Mouse (Mus musculus): Measurements from ENCODE around the gene Taz.

The Taz gene

DNA sequence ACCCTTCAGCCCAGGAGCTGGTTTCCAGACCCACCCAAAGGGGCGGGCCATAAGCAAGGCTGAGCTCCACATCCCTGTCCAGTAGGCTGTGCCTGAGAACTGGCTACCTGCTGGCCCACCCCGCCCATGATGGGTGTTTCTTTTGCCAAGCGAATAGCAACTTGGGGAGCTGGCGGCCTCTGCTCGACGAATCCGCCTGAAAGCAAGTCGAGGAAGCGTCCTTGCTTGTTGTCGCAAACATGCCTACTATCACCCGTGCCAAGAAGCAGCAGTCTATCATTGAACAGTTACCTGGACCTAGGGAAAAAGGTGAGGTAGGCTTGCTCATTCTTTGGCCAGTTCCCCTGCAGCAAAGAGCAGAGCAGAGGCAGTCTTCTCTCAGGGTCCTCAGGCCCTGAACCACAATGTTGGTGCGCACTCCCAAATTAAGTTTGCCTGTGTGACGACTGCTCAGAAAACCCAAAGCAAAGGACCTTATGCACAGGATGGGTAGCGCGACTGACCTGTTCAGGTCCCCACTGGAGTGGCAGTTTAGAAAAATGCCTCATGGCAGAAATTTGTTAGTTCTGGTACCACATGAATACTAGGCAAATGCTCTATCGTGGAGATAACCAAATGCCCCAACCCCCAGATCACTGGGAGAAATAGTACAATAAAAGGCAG is at the start of gene Taz, which contains the start of gene Dnase1l1:
TSS of gene Taz (plus strand) at position 181 of the 663 bp plus-strand sequence.
TSS of gene Dnase1l1 (minus strand) at position 606 of the 663 bp plus-strand sequence.
- H3K36me3 ChIP-seq (ENCODE audit: control insufficient read depth, insufficient read depth, low read length, poor library complexity, severe bottlenecking) = no peaks in the 10 kb centered on the region
- DNase-seq (ENCODE audit: low read depth, low spot score) = peak; percentile 65

GRCm38 (mm10) chrX:74233196-74233595 is 48.5 kb upstream of the Taz start:
- Histone ChIP-seq H3K27me3 (ENCODE audit: control insufficient read depth, insufficient read depth, low read length, poor library complexity, severe bottlenecking) (no peaks in the 10 kb centered on the region), H3K36me3 (ENCODE audit: control insufficient read depth, insufficient read depth, low read length, poor library complexity, severe bottlenecking) (peaks cover 17% of the 10 kb centered on the region)
- no peak for DNase-seq (ENCODE audit: low read depth, low spot score)

More for the DNA sequence above, at the start of gene Taz, which contains the start of gene Dnase1l1:
- no peaks in the 10 kb centered on the region for H3K27me3 ChIP-seq (ENCODE audit: control insufficient read depth, insufficient read depth, low read length, poor library complexity, severe bottlenecking)

DNA sequence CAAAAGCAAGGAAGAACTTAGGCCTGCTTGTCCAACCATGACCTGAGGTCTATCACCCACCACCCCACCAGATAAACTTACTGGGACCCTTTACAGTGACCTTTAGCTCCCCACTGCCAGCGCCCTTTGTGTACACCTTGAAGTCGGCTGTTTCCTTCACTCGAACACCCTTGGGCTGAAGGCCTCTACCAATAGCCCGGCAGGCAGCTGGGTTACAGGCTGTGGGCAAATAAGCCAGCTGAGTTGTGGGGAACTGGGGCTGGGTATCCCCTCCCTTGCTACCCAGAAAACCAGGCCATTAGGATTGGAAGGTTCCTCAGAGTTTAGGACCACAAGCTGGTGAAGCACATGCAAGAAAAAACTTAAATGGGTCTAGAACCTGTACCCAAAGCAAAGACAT is 41.4 kb upstream of the Taz start:
- peaks cover 11% of the 10 kb centered on the region for H3K36me3 ChIP-seq (ENCODE audit: control insufficient read depth, insufficient read depth, low read length, poor library complexity, severe bottlenecking)
- DNase-seq (ENCODE audit: low read depth, low spot score) = no peak
- no peaks in the 10 kb centered on the region for H3K27me3 ChIP-seq (ENCODE audit: control insufficient read depth, insufficient read depth, low read length, poor library complexity, severe bottlenecking)

GRCm38 (mm10) chrX:74243396-74243795 is 38.3 kb upstream of the Taz start:
- Histone ChIP-seq H3K36me3 (ENCODE audit: control insufficient read depth, insufficient read depth, low read length, poor library complexity, severe bottlenecking) (peaks cover 7% of the 10 kb centered on the region), H3K27me3 (ENCODE audit: control insufficient read depth, insufficient read depth, low read length, poor library complexity, severe bottlenecking) (no peaks in the 10 kb centered on the region)

DNA sequence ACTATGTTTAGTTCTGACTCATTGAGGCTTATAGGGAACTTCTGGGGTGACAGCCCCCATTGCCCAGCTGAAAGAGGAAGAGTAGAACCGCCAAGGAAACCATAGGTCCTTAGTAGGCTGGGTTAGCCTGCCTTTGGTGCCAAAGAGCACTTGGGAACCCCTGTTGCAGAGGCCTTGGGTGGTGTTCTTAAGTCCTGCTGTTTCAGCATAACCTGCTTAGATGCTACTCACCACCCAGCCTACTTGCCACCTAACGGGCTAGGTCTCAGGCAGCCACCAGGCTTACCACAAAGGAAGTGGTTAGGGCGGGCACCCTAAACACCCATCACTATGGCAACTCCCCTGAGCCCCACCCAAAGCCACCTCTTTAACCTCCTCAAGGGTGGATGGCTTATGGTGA is 37.9 kb upstream of the Taz start:
- H3K27me3 ChIP-seq (ENCODE audit: control insufficient read depth, insufficient read depth, low read length, poor library complexity, severe bottlenecking) = no peaks in the 10 kb centered on the region
- peak; percentile 88 for DNase-seq (ENCODE audit: low read depth, low spot score)
- peaks cover 7% of the 10 kb centered on the region for H3K36me3 ChIP-seq (ENCODE audit: control insufficient read depth, insufficient read depth, low read length, poor library complexity, severe bottlenecking)

More at GRCm38 (mm10) chrX:74243396-74243795, 38.3 kb upstream of the Taz start:
- no peak for DNase-seq (ENCODE audit: low read depth, low spot score)

- H3K36me3 ChIP-seq (ENCODE audit: control insufficient read depth, insufficient read depth, low read length, poor library complexity, severe bottlenecking) = peaks cover 7% of the 10 kb centered on the region
- peak; percentile 39 for DNase-seq (ENCODE audit: low read depth, low spot score)
Measured at GRCm38 (mm10) chrX:74244614-74245083, 37.1 kb upstream of the Taz start.

GRCm38 (mm10) chrX:74245107-74245506 is 36.6 kb upstream of the Taz start:
- Histone ChIP-seq H3K27me3 (ENCODE audit: control insufficient read depth, insufficient read depth, low read length, poor library complexity, severe bottlenecking) (no peaks in the 10 kb centered on the region), H3K36me3 (ENCODE audit: control insufficient read depth, insufficient read depth, low read length, poor library complexity, severe bottlenecking) (peaks cover 7% of the 10 kb centered on the region)
- no peak for DNase-seq (ENCODE audit: low read depth, low spot score)

More at GRCm38 (mm10) chrX:74244614-74245083, 37.1 kb upstream of the Taz start:
- no peaks in the 10 kb centered on the region for H3K27me3 ChIP-seq (ENCODE audit: control insufficient read depth, insufficient read depth, low read length, poor library complexity, severe bottlenecking)

DNA sequence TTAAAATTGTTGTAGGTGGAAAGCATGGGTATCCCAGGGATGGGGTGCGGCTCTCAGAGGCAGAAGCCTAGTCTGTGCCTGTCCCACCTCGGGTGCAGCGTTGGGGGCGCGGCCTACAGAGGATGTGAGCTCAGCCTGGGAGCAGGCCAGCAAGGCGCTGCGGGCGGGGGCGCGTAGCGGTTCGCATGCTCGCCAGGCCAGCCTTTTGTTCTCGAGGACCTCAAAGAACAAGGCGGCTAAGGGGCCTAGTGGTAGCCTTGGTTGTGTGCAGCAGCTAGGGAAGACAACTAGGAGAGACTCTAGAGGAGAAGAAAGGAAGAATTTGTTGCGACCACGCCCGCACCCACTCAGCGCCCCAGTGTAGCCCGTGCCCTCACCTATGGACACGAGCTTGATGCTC is 36.0 kb upstream of the Taz start:
- peaks cover 6% of the 10 kb centered on the region for H3K36me3 ChIP-seq (ENCODE audit: control insufficient read depth, insufficient read depth, low read length, poor library complexity, severe bottlenecking)
- peak; percentile 65 for DNase-seq (ENCODE audit: low read depth, low spot score)
- no peaks in the 10 kb centered on the region for H3K27me3 ChIP-seq (ENCODE audit: control insufficient read depth, insufficient read depth, low read length, poor library complexity, severe bottlenecking)

- Histone ChIP-seq H3K36me3 (ENCODE audit: control insufficient read depth, insufficient read depth, low read length, poor library complexity, severe bottlenecking) (peaks cover 6% of the 10 kb centered on the region), H3K27me3 (ENCODE audit: control insufficient read depth, insufficient read depth, low read length, poor library complexity, severe bottlenecking) (no peaks in the 10 kb centered on the region)
- peak; percentile 91 for DNase-seq (ENCODE audit: low read depth, low spot score)
Measured at GRCm38 (mm10) chrX:74246213-74246681, 35.5 kb upstream of the Taz start.

- H3K27me3 ChIP-seq (ENCODE audit: control insufficient read depth, insufficient read depth, low read length, poor library complexity, severe bottlenecking) = no peaks in the 10 kb centered on the region
- no peak for DNase-seq (ENCODE audit: low read depth, low spot score)
- H3K36me3 ChIP-seq (ENCODE audit: control insufficient read depth, insufficient read depth, low read length, poor library complexity, severe bottlenecking) = peaks cover 6% of the 10 kb centered on the region
Measured at GRCm38 (mm10) chrX:74246693-74247092, 35.0 kb upstream of the Taz start.

GRCm38 (mm10) chrX:74248651-74249050 is 33.1 kb upstream of the Taz start:
- no peaks in the 10 kb centered on the region for H3K27me3 ChIP-seq (ENCODE audit: control insufficient read depth, insufficient read depth, low read length, poor library complexity, severe bottlenecking)
- peak; percentile 73 for DNase-seq (ENCODE audit: low read depth, low spot score)
- H3K36me3 ChIP-seq (ENCODE audit: control insufficient read depth, insufficient read depth, low read length, poor library complexity, severe bottlenecking) = no peaks in the 10 kb centered on the region

DNA sequence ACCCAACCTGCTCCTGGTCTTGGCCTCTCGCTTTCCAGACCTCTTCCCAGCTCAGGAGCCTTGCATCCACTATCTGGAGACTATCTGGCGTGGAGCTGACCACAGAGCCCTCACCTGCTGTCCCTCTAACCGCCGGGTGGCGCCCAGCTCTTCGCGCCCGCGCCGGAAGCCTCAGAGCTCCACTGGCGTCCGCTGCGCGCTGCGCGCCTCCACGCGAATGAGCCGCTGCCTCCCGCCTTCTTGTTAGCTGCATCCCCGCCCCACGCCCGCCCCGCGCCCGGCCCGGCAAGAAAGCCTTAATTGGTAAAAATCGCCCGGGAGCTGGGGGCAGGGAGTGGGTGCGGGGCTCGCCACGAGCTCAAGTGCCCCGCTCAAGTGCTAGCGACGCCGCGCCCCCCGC is 32.1 kb upstream of the Taz start, which contains the start of gene Flna:
TSS of gene Flna (minus strand) at position 206 of the 400 bp plus-strand sequence.
- H3K36me3 ChIP-seq (ENCODE audit: control insufficient read depth, insufficient read depth, low read length, poor library complexity, severe bottlenecking) = no peaks in the 10 kb centered on the region
- no peaks in the 10 kb centered on the region for H3K27me3 ChIP-seq (ENCODE audit: control insufficient read depth, insufficient read depth, low read length, poor library complexity, severe bottlenecking)
- DNase-seq (ENCODE audit: low read depth, low spot score) = peak; percentile 75

GRCm38 (mm10) chrX:74254153-74254887 is 27.4 kb upstream of the Taz start, which contains the start of gene Emd:
Gene Emd, plus strand, starts transcription at chrX:74254687.
- Histone ChIP-seq H3K36me3 (ENCODE audit: control insufficient read depth, insufficient read depth, low read length, poor library complexity, severe bottlenecking) (peaks cover 7% of the 10 kb centered on the region; the same call in 1 of the 2 replicates), H3K27me3 (ENCODE audit: control insufficient read depth, insufficient read depth, low read length, poor library complexity, severe bottlenecking) (no peaks in the 10 kb centered on the region)
- peak; percentile 95 for DNase-seq (ENCODE audit: low read depth, low spot score)

- no peak for DNase-seq (ENCODE audit: low read depth, low spot score)
- peaks cover 7% of the 10 kb centered on the region; the same call in 1 of the 2 replicates for H3K36me3 ChIP-seq (ENCODE audit: control insufficient read depth, insufficient read depth, low read length, poor library complexity, severe bottlenecking)
- H3K27me3 ChIP-seq (ENCODE audit: control insufficient read depth, insufficient read depth, low read length, poor library complexity, severe bottlenecking) = no peaks in the 10 kb centered on the region
Measured at GRCm38 (mm10) chrX:74254888-74255565, 26.7 kb upstream of the Taz start.

All from splenic B cell, adult 2 months (primary cell).